Mouse (Mus musculus) embryo, embryonic 11.5 days (tissue): ENCODE measurements at regions not wholly inside any gene's neighbourhood (a gene's known extent, or its start where the extent isn't known, plus 50 kb on each side); places are given as distances from the start of the nearest gene placed in this dataset.
A peak's percentile ranks its signal among the peaks of the same experiment; 100 is the strongest.

Experiments used
- DNase-seq: peaks from one replicate; pipeline ENCODE4 v3.0.0-alpha.2; 2012; ENCODE audit warnings: low read depth, low spot score

GRCm38 (mm10) chr10:67731577-67731976 lies 180.9 kb downstream of the Zfp365 start:
- no peak for DNase-seq

GRCm38 (mm10) chr10:67729271-67729670 lies 180.5 kb upstream of the Ado start:
- peak; percentile 31 for DNase-seq

GRCm38 (mm10) chr10:67727580-67727979 lies 178.8 kb upstream of the Ado start:
- DNase-seq: no peak

- DNase-seq: no peak
Measured at GRCm38 (mm10) chr10:67726796-67727195, 178.0 kb upstream of the Ado start.

GRCm38 (mm10) chr10:67726351-67726750 lies 177.6 kb upstream of the Ado start:
- DNase-seq: no peak

GRCm38 (mm10) chr10:67721787-67722186 lies 173.0 kb upstream of the Ado start:
- DNase-seq: peak; percentile 20

- DNase-seq: no peak
Measured at GRCm38 (mm10) chr10:67717506-67717905, 168.8 kb upstream of the Ado start.

- no peak for DNase-seq
Measured at GRCm38 (mm10) chr10:67715046-67715445, 166.3 kb upstream of the Ado start.

- DNase-seq: no peak
Measured at GRCm38 (mm10) chr10:67713098-67713497, 164.3 kb upstream of the Ado start.

GRCm38 (mm10) chr10:67712665-67713064 lies 163.9 kb upstream of the Ado start:
- DNase-seq: no peak

GRCm38 (mm10) chr10:67711961-67712360 lies 163.2 kb upstream of the Ado start:
- DNase-seq: no peak

GRCm38 (mm10) chr10:67706436-67706835 lies 157.7 kb upstream of the Ado start:
- no peak for DNase-seq

- DNase-seq: no peak
Measured at GRCm38 (mm10) chr10:67702783-67703455, 154.2 kb upstream of the Ado start.

GRCm38 (mm10) chr10:67697401-67698195 lies 148.8 kb upstream of the Ado start:
- DNase-seq: no peak

GRCm38 (mm10) chr10:67695891-67696853 lies 147.4 kb upstream of the Ado start:
- DNase-seq: no peak

- DNase-seq: no peak
Measured at GRCm38 (mm10) chr10:67694751-67695150, 146.0 kb upstream of the Ado start.

- no peak for DNase-seq
Measured at GRCm38 (mm10) chr10:67693586-67693985, 144.8 kb upstream of the Ado start.

- no peak for DNase-seq
Measured at GRCm38 (mm10) chr10:67689944-67690670, 141.4 kb upstream of the Ado start.

GRCm38 (mm10) chr10:67679382-67679781 lies 130.6 kb upstream of the Ado start:
- DNase-seq: no peak

GRCm38 (mm10) chr10:67673450-67673849 lies 124.7 kb upstream of the Ado start:
- DNase-seq: no peak

- no peak for DNase-seq
Measured at GRCm38 (mm10) chr10:67672281-67672680, 123.5 kb upstream of the Ado start.
